Mouse (Mus musculus) layer of hippocampus, adult 9-10 months (tissue): ENCODE results near the gene Tm4sf1.

ENCODE experiments used
- DNase-seq: peaks from one replicate; pipeline ENCODE4 v3.0.0; 2022; ENCODE audit warnings: low spot score

Tm4sf1 gene

GRCm38 (mm10) chr3:57287854-57288720, 13.7 kb downstream of the Tm4sf1 start:
- no peak for DNase-seq

DNA sequence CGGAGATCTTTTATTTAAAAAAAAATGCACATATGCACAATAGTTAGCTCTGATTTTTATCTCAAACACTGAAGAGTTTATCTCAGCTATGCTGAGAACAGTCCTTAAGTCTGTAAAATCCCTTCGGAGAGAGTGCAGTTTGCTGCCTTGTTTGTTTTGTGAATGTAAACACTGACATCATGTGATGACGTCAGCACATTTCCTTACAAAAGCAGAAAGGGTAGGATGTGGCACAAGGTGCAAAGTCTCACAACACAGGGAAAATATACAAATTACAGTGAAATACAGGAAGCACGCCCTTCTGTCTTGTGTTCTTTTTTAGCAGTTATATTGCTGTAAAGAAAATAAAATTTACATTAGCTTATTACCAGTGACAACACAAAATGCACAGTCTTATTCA, 14.3 kb downstream of the Tm4sf1 start:
- no peak for DNase-seq

- DNase-seq: no peak
These were observed 23.6 kb downstream of the Tm4sf1 start for GRCm38 (mm10) chr3:57278225-57278624.

GRCm38 (mm10) chr3:57277453-57277852, 24.3 kb downstream of the Tm4sf1 start:
- no peak for DNase-seq

GRCm38 (mm10) chr3:57276821-57277220, 25.0 kb downstream of the Tm4sf1 start:
- DNase-seq: no peak

GRCm38 (mm10) chr3:57268994-57269393, 32.8 kb downstream of the Tm4sf1 start:
- no peak for DNase-seq

- no peak for DNase-seq
These were observed 34.1 kb downstream of the Tm4sf1 start for GRCm38 (mm10) chr3:57267559-57268173.

DNA sequence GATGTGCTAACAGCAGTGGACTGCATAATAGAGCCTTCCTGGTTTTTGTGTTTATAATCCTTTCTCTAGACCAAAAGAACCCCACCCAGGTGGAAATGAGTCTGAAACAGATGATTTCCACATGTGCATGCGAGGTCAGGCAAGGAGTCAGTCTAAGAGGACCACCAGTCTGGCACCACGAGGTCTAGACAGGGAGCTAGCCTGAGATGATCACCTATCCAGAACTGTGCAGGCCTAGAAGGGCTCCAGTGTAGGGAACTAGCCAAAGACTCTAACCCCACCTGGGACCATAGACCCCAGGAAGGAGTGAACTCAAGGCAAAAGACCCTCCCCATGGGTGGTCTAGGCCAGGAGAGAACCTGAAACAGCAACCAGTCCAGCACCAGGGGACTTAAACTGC, 48.7 kb downstream of the Tm4sf1 start:
- no peak for DNase-seq

- no peak for DNase-seq
These were observed 49.2 kb downstream of the Tm4sf1 start for GRCm38 (mm10) chr3:57252551-57252950.

DNA sequence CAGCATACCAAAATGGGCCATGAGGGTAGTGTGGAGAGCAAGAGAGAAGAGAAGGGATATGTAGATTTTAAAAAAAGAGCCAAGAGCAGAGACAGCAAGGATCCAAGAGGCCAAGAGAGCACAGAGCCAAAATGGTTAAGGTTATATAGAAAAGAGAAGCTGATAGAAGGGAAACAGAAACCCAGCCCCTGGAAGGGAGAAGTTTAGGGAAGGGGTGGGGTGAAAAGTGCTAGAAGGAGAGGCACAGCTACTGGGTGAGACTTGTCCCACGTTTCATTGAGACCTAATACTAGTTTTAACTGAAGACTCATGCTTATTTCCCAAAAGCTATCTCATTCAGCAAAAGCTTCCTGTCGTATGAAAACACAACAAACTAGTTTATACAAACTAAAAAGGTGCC, 56.5 kb downstream of the Tm4sf1 start:
- no peak for DNase-seq
